Mouse (Mus musculus): ENCODE data around the gene Acsm1.

The Acsm1 gene

DNA sequence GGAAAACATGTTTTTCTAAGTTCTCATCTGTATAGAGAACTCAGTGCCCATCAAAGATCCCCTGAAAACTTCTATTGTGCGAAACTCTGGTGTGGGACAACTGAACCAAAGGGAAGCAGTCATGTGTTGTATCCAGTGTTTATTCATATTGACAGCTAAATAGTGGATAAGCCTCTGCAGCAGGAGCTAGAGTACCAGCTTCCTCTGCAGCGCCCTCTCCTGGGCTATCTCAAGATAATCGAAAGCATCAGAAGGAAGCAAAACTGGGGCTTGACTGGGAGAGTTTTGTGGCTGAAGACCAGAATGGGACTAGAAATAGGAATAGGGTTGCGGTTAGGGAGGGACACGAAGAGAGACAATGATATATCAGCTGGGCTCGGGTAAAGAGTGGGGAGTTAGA, 64.1 kb downstream of the Acsm1 start:
- DNase-seq (ENCODE audit: low read depth, low spot score) = no peak

DNA sequence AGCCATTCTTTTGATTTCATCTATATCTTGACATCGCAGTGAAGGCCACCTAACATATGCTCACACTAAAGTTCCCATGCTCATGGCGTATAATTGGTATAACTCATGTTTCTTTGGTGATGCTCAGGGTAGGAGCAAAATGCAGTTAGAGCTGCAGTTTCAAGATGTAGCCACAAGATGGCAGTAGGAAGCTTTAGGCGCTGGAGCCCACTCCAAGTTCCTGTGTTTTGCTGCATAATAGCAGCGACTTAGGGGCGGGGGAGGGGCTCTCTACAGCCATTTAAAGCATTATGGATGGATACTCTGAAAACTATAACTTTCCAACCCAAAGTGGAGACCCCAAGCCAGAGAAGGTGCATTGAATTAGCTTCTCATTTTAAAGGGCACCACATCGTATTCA, 66.6 kb downstream of the Acsm1 start:
- peak; percentile 31 for DNase-seq (ENCODE audit: low read depth, low spot score)

DNA sequence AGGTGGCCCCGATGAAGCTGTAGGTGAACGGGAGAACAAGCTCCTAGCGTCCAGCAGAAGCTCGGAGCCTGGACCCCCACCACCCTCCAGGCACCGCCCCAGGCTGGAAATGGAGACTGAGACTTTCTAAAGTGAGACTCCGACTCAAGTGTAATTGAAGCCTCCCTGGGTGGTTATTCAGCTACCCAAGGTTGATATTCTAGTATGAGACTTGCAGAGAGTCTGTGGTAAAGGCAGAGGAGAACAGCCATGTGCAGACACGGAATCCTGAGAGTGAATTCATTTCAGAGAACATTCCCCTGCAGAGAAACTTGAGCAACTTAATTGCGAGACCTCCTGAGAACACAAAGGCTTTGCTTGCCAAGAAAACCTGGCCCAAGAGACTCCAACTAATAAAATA, 73.3 kb downstream of the Acsm1 start:
- DNase-seq (ENCODE audit: low read depth, low spot score) = no peak

DNA sequence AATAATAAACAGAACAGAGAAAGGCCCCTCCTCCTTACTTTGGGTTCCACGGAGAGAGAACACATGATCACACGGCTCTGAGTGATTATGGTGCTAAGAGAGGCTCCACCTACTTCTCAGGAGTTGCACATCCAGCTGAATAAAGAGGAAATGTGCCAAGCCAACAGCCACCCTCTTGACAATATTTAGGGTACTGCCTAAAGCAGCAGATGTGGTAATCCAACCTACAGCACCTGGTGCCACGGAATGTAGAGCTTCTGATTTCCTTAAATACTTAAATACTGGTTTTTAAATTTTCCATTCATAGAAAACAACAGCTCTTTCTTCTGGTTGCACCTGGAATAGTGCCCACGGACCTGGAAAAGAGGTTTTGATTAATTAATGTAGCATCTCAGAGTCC, 75.9 kb downstream of the Acsm1 start:
- no peak for DNase-seq (ENCODE audit: low read depth, low spot score)

DNA sequence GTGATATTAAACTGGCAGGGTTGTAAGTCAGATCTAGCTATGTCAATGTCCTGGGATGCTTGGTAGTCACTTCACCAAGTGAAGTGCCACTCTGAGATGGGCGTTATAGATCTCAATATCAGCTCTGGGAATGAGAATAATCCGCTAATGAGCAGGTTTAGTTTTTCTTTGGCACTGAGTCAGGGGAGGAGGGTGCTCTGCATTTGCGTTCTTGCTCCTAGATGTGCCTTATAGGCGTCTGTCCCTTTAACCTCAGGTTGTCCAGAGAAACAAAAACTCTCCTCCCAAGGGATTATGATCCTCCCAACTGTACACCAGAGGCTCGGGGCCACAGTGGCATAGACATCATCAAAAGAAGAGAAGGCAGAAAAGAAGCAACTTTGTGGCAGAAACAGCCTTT, 82.9 kb downstream of the Acsm1 start, which contains the start of gene Acsm4:
Gene Acsm4 (plus strand): TSS at position 301 of the 400 bp plus-strand sequence.
- no peak for DNase-seq (ENCODE audit: low read depth, low spot score)

DNA sequence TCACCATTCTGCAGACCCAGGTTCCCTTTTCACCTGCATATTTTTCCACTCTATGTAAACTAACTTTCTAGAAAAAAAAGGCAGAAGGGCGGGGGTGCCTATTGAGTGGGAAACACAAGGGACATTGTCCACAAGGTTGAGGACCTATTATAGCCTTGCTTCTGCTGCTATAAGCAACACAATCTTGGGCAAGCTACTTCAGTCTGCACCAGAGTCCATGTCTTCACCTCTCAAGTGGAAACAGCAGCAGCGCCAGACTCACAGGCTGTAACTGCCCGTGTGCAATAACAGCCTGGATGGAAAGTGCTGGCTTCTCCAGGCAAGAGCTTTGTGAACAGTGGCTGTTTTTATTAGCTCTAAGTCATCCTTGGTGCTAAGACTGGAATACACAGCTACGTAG, 85.5 kb downstream of the Acsm1 start:
- DNase-seq (ENCODE audit: low read depth, low spot score) = no peak

DNA sequence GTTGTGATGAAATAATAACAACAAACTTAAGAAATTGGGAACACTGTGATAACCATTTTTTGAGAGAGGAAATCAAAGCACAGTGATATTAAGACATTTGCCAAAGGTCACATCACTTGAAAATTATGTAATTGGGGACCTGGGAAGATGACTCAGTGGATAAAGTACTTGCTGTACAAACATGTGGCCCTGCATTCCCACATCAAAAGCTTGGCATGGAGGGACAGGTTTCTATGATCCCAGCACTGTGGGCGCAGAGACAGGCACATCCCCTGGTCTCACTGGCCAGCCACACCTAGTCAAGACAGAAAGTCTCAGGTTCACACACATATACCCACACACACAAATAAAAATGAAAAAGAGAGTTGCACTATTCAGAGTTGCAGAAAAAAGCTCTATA, 88.1 kb downstream of the Acsm1 start:
- no peak for DNase-seq (ENCODE audit: low read depth, low spot score)
